Mouse (Mus musculus) bone marrow, adult 2 months (tissue): ENCODE data around the gene Cacng7.

ENCODE experiments used
- CTCF ChIP-seq: fragments of 200-500 bp; IDR thresholded peaks from 2 replicates; pipeline ENCODE4 v1.5.1; 2011; ENCODE audit warnings: low read length, control low read depth; ENCODE audit not compliant: control insufficient read depth, insufficient read depth
- POLR2A ChIP-seq: fragments of 200-500 bp; IDR thresholded peaks from 2 replicates; pipeline ENCODE4 v1.6.1; 2011; ENCODE audit warnings: low read depth, mild to moderate bottlenecking, control low read depth, low read length, borderline replicate concordance; ENCODE audit not compliant: control insufficient read depth

DNA sequence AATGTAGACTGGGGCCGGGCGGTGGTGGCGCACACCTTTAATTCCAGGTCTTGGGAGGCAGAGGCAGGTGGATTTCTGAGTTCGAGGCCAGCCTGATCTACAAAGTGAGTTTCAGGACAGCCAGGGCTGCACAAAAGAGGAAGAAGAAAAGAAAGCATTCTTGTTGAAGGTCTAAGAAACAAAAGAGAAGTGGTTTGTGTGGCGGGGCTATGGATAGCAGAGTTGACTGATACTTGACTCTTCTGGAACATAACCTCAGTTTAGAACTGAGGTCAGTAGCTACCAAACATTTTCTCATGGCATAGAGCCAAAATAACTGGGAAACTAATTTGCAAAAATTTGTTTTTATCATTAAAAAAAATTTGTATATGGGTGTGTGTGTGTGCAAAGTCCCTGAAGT, 46.7 kb upstream of the Cacng7 start:
- TF ChIP-seq CTCF, result no peak
- no peak for TF ChIP-seq POLR2A
